Mouse (Mus musculus) liver, postnatal 0 days (tissue): ENCODE measurements around the gene Pdia4.
"Not testable (repeated sequence)": the region's sequence is repeated elsewhere in the genome, so short reads cannot be mapped to it uniquely, and the experiment has no call there.

Experiments
- CTCF ChIP-seq: sonication (generic); IDR thresholded peaks from 2 replicates; pipeline ENCODE4 v1.5.1; 2016; ENCODE audit warnings: antibody characterized with exemption, low read depth
- EP300 ChIP-seq: IDR thresholded peaks from 2 replicates; pipeline ENCODE4 v1.6.1; 2016; ENCODE audit warnings: antibody characterized with exemption, low read depth, mild to moderate bottlenecking

DNA sequence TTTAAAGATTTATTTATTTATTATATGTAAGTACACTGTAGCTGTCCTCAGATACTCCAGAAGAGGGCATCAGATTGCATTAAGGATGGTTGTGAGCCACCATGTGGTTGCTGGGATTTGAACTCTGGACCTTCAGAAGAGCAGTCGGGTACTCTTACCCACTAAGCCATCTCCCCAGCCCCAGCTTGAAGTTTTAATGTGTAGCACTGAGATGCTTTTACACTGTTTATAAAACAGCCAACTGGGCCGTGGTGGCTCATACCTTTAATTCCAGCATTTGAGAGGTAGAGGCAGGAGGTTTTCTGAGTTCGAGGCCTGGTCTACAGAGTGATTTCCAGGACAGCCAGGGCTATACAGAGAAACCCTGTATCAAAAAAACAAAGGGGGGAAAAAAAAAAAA is 44.5 kb upstream of the Pdia4 start:
- TF ChIP-seq EP300, CTCF: not testable (repeated sequence)
